Mouse (Mus musculus) c-Kit-positive CD71-positive TER-119-positive erythroid progenitor cells, embryonic 14.5 days (primary cell): ENCODE measurements at regions not wholly inside any gene's neighbourhood (a gene's known extent, or its start where the extent isn't known, plus 50 kb on each side); places are given as distances from the start of the nearest gene placed in this dataset.

ENCODE experiments used
- DNase-seq: peaks from one replicate; pipeline ENCODE4 v3.0.0-alpha.2; 2013; ENCODE audit warnings: low spot score

GRCm38 (mm10) chr1:157013669-157014048 is 74.2 kb upstream of the Ralgps2 start:
- no peak for DNase-seq

GRCm38 (mm10) chr1:157012950-157013668 is 73.7 kb upstream of the Ralgps2 start:
- DNase-seq, result no peak

- no peak for DNase-seq
Measured at GRCm38 (mm10) chr1:157011226-157011625, 71.8 kb upstream of the Ralgps2 start.

- DNase-seq, result no peak
Measured at GRCm38 (mm10) chr1:157009427-157009826, 70.0 kb upstream of the Ralgps2 start.

- DNase-seq, result no peak
Measured at GRCm38 (mm10) chr1:157007891-157008730, 68.7 kb upstream of the Ralgps2 start.

- DNase-seq, result no peak
Measured at GRCm38 (mm10) chr1:157004312-157005074, 65.1 kb upstream of the Ralgps2 start.

GRCm38 (mm10) chr1:157003034-157003433 is 63.6 kb upstream of the Ralgps2 start:
- DNase-seq, result no peak

- no peak for DNase-seq
Measured at GRCm38 (mm10) chr1:157002258-157002657, 62.8 kb upstream of the Ralgps2 start.

- DNase-seq, result no peak
Measured at GRCm38 (mm10) chr1:157001008-157001660, 61.7 kb upstream of the Ralgps2 start.

GRCm38 (mm10) chr1:156999947-157000346 is 60.5 kb upstream of the Ralgps2 start:
- DNase-seq, result no peak

- no peak for DNase-seq
Measured at GRCm38 (mm10) chr1:156999272-156999671, 59.8 kb upstream of the Ralgps2 start.

- DNase-seq, result no peak
Measured at GRCm38 (mm10) chr1:156997476-156998305, 58.3 kb upstream of the Ralgps2 start.

GRCm38 (mm10) chr1:156997033-156997432 is 57.6 kb upstream of the Ralgps2 start:
- DNase-seq, result no peak

- DNase-seq, result no peak
Measured at GRCm38 (mm10) chr1:156996084-156996880, 56.9 kb upstream of the Ralgps2 start.

GRCm38 (mm10) chr1:156995180-156995951 is 55.9 kb upstream of the Ralgps2 start:
- DNase-seq, result peak; percentile 26

GRCm38 (mm10) chr1:156994644-156995016 is 55.2 kb upstream of the Ralgps2 start:
- no peak for DNase-seq

- DNase-seq, result no peak
Measured at GRCm38 (mm10) chr1:156994005-156994643, 54.7 kb upstream of the Ralgps2 start.

- no peak for DNase-seq
Measured at GRCm38 (mm10) chr1:156993105-156993504, 53.7 kb upstream of the Ralgps2 start.

- no peak for DNase-seq
Measured at GRCm38 (mm10) chr1:156992536-156992935, 53.1 kb upstream of the Ralgps2 start.
